Mouse (Mus musculus): ENCODE measurements around the gene Ldlrad3. TPM values are rescaled to one million over a fixed set of nuclear protein-coding genes. Genes with fewer than 3 reads are reported as not detected.

Gene Ldlrad3
- polyA plus RNA-seq, 2 experiments from 2014 or later: 0.28 to 0.70 TPM

DNA sequence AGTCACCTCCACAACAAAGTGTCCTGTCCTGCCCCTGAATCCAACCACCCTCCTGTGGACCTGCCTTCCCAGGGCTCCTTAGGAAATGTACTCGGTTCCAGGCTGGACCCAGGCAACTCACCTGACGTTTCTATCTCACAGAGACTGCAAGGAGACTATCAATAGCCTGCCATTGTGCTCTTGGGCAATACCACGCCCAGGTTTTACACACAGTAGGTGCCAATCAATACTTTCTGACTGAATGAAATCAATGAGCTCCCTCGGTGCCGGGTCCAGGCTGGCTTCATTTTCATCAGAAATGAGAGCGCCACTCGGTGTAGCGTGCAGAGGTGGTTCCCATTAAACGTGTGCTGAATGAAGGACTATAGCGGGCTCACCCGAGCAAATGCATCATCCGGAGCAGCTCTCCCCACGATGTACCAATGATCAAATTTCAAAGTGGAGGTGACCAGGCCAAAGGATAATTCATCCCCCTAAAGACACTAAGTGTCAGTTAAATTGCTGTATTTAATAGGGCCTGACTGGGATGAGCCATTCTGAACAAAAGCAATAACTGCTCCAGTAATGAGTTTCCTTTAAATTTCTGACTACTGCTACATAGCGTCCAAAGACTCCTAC lies 43.4 kb downstream of the Ldlrad3 start:
- no peak for ATAC-seq

DNA sequence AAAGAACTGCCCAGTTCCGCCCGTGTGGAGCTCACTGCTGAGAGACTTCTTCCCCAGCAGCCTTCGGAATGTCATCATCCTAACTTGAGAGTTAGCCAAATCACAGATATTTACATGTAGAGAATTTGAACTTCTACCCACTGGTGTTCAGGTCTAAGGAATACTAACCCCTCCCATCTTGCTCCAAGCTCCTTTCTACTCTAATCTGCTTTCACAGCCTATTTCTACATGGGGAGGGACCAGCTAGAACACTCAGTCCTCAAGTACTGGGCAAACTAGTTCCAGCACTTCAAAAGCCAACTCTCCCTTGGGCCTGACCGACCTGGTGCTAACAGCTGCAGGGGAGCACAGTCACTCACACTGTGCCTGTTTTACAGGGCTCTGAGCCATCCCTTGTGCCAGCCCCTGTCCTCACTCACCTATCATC lies 44.0 kb downstream of the Ldlrad3 start:
- no peak for ATAC-seq

DNA sequence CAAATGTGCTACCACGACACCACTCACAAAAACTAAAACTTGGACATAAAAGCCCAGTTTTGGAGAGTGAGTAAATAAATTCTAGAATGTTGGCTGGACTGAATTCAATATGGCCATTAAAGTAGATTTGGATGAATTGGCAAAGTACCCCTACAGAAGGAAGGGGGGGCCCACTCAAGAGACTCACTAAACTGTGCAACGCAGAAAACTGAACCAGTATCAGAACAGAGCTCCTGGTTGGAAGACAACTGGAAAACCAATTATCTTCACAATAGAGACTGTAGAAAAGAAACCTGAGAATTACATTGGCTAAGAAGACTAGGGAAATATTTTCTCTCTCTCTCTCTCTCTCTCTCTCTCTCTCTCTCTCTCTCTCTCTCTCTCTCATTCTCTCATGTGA lies 45.0 kb downstream of the Ldlrad3 start:
- no peak for ATAC-seq

DNA sequence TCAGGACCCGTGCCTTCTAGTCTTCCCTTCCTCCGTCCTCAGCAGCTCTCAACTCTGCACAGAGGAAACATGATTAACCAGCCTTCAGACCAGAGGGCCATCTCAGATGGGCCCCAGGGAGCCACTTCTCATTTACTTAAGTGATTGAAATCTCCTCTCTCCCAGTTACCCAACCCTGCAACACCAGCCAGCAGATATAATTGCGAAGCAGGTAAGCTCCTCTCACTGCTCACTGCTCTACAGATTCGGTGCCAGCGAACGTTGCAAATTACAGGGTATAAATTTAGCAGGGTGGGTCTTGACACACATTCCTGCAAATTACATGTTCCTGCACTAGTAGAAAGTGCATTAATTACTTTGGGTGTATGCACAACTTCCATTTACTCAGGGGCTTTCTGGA lies 48.3 kb downstream of the Ldlrad3 start:
- no peak for ATAC-seq

DNA sequence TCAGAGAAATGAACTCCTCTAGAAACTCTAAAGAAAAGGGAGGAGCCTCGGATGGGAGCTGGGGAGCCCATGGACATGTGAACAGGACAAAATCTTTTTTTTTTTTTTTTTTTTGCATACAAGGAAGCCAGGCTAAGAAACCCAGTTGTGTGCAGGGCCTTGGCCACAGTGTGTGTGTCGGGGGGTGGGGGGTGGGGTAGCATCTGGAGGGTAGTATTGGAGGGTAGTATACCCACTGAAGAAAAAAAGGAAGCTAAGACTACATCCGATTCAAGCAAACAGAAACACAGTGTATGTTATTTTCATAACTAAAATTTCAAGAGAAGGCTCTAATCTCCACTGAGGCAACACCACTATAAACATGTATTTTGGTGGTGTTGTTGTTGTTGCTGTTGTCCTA lies 50.0 kb downstream of the Ldlrad3 start:
- ATAC-seq: no peak

DNA sequence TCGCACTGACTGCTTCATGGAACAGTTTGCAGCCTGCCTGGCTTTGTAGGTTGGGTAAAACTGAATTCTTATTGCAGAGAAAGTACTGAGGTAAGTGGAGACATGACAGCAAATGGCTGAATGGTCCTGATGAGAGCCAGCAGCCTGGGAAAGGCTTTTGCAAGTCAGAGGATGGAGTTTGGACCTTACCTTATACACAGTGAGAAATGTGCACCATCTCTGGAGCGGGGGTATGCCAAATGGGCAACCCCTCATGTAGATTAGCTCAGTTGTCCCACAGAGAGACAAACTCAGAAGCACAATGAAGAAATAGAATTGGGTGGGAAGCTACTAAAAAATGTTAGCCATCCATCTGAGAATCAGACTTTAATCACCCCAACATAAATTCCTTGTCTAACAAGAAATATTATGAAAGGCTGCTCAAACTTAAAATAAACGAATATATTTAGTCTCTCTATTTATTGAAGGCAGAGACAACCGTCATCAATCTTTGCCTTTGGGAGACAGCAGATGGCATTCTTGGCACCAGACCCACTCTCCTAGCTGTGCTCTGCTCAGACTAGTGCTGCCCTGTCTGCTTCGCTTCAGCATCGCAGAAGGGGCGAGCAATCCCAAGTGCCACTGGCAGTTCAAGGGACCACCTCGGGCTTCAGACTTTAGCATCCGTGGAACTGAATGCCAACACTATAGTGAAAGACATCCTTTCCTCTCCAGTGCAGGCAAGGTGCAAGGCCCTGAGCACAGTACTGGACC lies 51.5 kb downstream of the Ldlrad3 start:
- no peak for ATAC-seq

DNA sequence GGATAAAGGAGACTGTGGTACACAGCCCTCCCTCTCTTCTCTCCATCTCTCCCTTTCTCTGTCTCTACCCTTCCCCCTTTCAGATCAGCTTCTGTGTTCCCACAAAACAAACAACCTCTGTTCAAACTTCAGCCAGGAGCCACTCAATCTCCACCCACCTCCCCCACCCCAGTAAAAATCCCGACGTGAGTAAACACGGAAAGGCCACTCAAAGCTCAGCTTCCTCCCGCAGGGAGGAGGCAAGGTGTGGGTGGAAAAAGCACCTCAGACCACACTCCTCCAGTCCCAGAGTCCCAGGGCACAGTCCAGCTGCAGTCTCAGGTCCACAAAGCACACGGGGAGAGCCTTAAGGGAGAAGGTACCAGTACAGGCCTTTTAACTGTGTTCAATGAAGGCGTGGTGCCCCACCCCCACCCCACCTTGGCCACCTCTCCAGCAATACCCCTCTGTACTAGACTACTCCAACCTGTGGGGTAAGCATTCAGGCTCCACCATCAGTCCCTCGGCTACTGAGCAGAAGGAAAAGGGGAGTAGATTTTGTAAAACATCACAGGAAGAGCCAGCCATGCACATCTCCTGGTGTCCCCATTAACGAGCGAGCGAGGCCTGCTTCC lies 53.1 kb downstream of the Ldlrad3 start:
- no peak for ATAC-seq

DNA sequence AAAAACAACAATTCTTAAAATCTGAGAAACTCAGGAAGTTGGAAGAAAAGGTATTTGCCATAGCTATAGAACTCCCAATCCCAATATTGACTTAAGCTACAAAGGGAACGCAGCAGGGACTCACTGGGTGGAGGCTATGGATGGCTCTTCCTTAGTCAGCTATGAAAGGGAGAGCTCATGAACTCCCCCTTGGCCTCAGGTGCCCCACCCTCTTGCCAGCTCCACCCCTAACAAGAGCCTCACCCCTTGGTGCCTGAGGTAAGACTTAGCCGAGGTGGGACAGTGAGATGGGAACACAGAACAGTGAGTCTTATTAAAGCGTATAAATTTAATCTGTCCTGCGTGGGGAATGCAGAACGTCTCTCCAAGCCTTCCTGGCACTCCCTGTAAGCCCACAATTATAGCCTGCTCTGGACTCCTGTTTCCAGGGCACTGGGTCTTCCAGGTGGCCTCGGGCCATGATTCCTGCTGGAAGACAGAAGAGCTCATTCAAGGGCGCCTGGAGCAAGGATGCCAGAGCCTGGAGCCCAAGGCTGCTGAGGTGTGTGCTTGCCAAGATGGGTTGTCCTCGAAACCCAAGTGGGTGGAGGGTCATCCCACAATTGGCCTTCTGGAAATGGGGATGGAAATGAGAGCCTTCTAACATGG lies 55.9 kb downstream of the Ldlrad3 start:
- no peak for ATAC-seq

DNA sequence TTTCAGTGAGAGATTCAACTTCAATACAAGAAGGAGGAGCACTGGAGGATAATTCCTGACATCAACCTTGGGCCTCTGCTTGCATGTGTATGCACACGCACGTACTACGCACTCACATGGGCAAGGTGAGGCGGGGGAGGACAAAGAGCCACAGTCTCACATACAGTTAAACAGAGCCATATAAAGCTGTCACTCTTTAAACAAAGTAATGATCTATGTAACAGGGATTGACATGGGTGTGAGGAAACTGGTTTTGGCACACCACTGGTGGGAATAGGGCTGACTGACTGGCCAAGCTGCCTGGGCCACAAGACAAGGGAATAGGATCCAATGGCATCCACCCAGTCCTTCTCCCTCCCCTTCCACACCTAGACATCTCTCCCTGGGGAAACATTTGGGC lies 57.0 kb downstream of the Ldlrad3 start:
- no peak for ATAC-seq

DNA sequence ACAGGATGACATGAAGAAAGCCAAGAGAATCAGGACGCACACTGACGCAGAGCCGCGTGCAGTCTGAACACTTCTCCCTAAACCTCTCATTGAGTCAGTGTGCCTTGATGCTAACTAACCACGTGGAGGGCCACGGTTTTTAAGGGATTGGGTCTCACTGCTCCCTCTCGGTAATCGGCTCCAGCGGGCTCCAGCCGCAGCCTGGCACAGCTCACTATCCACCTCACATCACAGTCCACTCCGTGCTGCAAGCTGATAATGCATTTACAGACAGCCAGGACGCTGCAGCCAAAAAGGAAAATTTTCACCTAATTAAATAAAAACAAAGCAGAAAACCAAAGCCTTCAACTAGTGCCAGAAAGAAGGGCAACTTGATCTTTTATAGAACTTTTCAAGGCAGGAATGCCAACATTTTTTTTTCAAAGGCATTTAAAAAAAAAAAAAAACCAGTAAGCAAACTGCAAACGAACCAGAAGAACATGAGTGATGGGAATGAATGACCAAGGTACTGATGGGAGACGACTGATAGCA lies 57.6 kb downstream of the Ldlrad3 start:
- no peak for ATAC-seq

DNA sequence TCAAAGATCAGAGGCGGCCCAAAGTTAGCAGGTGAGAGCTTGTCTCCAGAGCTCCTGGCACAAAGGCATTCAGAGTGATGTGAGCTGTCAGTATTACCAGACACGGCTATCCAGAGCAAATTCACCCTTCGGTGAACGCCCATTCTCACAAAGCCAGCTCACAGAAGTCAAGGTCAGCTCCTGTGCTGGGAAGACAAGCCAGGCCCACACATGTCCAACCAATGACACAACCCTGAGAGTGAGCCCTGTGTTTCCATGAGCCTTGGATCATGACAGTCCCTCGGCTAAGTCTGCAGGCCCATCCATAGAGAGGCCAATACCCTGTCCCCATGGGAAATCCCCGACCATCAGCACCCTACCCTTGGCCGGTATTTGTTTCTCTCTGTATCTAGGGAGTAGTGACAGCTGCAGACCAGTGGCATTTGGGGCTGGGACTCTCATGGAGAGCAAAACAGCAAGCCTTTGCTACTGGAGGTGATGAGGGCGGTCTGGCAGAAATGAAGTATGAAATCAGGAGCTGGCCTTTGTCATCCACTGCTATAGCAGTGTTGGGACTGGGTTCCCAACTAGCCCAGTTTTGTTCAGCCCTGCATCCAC lies 58.3 kb downstream of the Ldlrad3 start:
- no peak for ATAC-seq

DNA sequence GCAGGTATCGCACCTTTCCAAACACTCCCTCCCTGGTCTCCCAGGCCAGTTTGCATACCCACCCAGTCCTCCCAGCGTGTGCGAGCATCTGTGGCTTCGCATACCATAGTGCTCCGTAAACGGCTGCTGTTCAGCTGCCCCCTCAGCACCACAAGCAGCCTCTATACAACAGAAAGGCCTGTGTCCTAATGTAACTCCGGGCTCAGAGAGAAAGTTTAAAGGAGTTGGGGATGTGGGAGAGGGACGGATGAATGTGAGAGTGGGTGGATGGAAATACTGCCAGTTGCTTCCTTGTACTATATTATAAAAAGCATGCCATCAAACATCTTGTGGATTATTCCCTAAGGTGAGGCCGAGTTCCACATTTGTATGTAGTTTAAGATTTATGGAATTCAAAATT lies 59.0 kb downstream of the Ldlrad3 start:
- ATAC-seq: no peak

DNA sequence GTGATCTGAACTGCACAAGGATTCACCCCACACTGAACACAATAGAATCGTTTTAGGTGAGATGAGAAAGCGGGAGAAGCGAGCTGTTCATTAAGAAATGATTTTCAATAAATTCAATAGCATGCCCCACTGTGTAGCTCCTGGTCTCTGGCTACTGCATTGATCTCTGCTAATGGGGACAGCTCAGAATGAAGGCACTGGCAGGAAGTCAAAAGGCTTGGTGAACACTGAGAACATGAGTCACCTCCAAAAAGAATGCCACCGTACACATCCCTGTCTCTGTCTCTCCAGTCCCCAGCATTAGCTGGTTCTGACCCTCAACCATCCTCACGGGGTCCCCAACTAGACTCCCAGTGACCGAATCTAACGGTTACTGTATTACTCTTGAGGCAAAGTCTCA lies 60.1 kb downstream of the Ldlrad3 start:
- no peak for ATAC-seq

DNA sequence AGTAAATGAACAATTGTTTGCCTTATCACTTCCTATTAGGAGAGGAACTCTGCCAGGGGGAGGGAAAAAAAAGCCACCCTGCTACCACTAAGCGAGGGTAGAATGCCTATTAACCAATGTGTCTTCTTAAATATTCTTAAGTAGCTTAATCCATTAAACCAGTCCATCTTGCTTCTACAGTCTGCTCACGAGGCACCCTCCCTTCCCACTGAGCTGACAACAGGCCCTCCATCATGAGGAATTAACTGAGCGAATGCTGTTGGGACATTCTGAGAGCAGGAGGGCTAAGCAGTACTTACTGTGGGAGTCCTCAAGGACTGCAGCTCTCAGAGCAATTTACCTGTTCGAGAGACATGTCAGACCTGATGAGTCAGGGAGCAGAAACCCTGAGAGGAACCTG lies 61.1 kb downstream of the Ldlrad3 start:
- no peak for ATAC-seq

DNA sequence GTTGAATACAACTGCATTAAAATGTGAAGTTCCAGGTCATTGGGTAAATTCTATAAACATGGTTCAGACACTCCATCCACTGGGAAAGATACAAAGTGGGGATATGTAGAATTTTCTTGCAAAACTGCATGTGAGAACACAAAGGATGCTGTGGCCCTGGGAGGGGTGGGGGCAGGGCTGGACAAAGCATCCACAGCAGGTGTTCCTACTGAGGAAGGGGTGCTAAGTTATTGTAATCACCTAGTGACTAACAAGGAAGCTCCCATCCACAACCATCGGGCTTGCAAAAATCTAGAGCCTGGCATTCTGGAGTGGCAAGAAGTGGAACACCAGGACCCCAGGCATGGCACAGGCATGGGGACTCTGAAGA lies 64.1 kb downstream of the Ldlrad3 start:
- no peak for ATAC-seq

DNA sequence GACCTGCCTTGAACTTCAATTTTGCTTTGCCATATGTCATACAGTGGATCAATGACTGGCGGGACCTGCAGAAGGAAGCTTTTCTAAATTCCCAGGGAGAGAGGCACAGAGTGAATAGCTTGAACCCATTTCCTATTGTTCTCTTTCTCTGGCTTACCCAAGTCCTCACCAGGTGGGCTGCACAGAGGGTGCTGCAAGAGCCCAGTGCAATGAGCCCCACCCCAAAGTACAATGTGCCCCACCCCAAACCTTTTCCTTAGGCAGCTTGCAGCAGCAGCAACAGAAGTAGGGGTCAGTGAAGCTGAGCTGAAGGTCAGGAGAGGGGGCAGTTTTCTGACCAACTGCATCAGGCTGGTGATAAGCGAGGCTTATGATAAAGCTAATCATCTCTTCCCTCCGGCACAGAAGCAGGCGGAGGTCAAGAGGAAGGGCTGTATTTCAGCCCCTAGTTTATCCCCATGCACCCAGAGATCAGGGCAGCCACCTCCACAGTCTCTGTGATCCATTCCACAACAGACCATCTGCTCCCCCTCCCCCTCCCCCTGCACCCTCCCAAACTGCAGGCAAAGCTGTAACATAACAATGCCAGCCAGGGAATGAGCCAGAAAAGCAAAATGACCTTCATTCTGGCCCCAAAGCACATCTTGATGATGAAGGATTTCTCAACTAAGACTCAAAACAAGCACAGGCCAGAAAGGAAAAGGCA lies 64.6 kb downstream of the Ldlrad3 start:
- no peak for ATAC-seq

DNA sequence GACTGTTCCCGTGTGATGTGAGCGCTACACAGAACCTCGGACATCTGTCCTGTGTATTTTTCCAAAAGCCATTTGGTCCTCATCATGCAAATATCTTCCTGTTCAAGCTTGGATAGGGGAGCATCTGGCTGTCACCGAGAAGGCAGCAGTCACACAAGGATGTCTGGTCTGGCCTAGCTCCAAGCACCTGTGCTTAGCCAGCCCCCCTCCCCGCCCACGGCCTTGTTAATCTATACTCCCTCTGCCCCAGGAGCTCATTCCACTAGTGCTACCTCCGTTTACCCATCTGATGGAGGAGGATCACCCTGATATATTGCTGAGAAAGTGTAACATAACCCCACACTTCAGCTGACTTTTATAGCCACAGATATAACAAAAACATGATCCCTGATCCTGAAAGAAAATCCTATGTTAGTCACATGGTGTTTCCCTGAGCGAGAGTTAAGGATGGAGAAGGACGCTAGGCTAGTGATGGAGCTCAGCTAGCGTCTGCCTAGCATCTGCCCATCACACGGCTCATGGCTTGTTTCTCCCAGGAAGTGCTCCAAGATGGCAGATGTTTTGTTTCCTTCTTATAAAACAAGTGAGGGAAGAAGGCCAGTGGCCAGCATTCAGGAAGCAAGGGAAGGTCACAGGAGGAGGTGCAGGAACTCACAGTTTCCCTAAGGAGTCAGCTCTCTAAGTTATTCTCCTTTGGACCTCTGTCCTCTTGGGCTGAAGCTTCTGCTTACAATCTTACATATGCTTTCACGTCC lies 66.3 kb downstream of the Ldlrad3 start:
- ATAC-seq: no peak

DNA sequence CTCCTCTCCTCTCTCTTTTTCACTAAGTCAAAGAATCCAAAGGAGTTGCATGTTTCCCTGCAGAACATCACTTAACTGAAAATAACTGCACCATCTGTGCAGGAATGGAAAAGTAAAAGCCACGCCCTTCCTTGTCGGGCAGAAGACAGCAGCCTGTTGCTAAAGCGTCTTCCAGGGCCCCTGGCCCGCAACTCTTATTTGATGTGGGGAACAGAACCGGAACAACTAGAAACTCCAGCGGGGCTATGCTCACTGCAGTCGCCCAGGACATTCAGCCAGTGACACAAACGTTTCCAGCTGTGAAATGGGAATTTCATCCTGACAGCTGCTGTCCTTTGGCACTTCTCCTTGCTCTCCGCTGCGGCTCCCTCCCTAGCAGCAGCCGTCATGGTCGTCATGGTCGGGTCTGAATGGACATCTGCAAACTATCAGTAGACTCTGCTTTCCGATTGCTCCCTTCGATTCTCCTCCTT lies 67.2 kb downstream of the Ldlrad3 start:
- ATAC-seq: no peak

DNA sequence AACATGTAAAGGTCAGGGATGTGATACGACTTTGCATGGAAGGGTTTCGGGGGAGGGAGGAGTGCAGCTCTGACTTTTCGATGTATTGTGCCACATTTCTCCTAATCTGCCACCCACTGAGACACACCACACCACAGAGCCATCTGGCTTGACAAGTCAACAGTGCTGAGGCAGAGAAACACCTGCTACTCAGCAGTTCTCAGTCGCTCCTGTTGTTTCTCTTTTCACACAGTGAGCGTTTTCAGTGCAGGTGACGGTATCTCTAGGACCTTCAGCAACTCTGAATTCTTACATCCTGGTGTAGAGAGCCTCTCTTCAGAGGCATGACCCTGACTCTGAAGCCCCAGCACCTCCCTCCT lies 68.8 kb downstream of the Ldlrad3 start:
- no peak for ATAC-seq

DNA sequence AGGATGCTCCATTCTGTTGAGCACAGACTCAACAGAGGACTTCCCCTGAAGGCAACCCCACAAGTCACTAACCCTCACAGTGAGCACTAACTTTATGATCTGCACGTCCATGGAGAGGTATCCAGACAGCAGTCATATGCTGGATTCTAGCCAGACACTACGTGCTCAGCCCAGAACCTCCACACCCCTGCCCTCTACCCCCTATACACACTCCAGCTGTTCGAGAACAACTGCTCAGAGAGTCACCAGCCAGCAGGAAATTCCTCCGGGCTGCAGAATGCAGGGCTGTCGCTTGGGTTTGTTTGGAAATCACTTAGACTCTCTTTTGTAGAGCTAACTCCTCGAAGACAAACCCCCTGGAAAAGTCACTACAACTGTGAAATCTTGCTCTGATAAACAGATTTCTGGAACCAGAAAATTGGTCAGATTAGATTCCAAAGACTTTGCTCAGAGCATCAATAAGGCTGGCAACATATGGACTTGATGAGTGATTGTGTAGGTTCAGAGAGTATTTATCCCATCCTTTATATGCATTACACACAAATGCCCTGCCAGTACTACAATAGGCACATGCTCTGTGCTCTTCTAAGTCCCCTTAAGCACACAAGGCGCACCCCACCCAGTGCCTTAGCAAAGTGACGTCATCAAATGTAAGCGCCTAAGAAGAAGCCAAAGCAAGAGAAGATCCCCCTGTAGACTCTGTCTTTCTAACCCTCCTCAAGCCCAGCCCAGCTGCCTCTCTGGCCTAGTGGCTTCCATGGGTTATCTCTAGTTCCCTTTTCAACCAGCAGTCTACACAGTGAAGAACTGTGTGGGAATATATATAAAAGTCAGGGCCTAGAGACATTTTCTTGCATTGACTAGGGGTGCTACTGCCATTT lies 69.4 kb downstream of the Ldlrad3 start:
- ATAC-seq: no peak

DNA sequence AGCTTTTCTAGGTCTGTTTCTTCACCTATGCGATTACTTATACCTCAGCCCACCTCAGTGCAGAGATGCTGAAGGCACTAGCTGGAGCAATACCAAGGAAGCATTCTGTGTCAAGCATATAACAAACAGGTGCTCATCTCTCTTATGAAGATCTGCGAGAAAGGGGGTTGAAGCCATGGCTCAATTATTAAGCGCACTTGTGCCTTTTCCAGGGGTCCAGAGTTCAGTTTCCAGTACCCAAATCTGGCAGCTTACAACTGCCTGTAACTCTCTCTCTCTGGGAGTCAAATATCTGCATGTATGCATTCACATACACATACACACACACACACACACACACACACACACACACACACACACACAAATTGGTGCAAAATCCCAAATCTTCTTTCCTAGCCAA lies 72.4 kb downstream of the Ldlrad3 start:
- ATAC-seq: no peak
